Mouse (Mus musculus) liver, embryonic 16.5 days (tissue): ENCODE data around the gene Olfr288. TPM values are rescaled to one million over a fixed set of nuclear protein-coding genes. Genes with fewer than 3 reads are reported as not detected.

Experiments
- ATAC-seq: fragments of 200-750 bp; cut with Nextera tagmentation; 2 replicates; pipeline ENCODE4 v1.8.0; 2017; ENCODE audit warnings: low read depth, mild to moderate bottlenecking, moderate number of reproducible peaks, moderate library complexity
- H3K27ac ChIP-seq: fragments of 300-500 bp; sonication (generic); 2 replicates; pipeline ENCODE4 v1.5.1; 2014; ENCODE audit warnings: mild to moderate bottlenecking, low read length
- H3K27me3 ChIP-seq: fragments of 300-500 bp; sonication (generic); 2 replicates; pipeline ENCODE4 v1.6.1; 2014; ENCODE audit warnings: low read depth, low read length, mixed read lengths; ENCODE audit not compliant: control insufficient read depth, insufficient read depth
- H3K36me3 ChIP-seq: fragments of 300-500 bp; sonication (generic); 2 replicates; pipeline ENCODE4 v1.6.1; 2014; ENCODE audit warnings: mild to moderate bottlenecking; ENCODE audit not compliant: control insufficient read depth, insufficient read depth
- H3K4me1 ChIP-seq: fragments of 300-500 bp; sonication (generic); 2 replicates; pipeline ENCODE4 v1.6.1; 2014; ENCODE audit warnings: low read depth, low read length, mixed read lengths; ENCODE audit not compliant: control insufficient read depth
- H3K4me2 ChIP-seq: fragments of 300-500 bp; sonication (generic); 2 replicates; pipeline ENCODE4 v1.6.1; 2014; ENCODE audit warnings: low read depth, low read length, mixed read lengths
- H3K4me3 ChIP-seq: fragments of 300-500 bp; sonication (generic); 2 replicates; pipeline ENCODE4 v1.5.1; 2014; ENCODE audit warnings: low read depth, mild to moderate bottlenecking, low read length
- H3K9ac ChIP-seq: fragments of 300-500 bp; sonication (generic); 2 replicates; pipeline ENCODE4 v1.6.1; 2014; ENCODE audit warnings: low read depth, low read length
- H3K9me3 ChIP-seq: fragments of 300-500 bp; sonication (generic); replicated peaks from 2 replicates; pipeline ENCODE4 v1.6.1; 2016; ENCODE audit warnings: low read length; ENCODE audit not compliant: control insufficient read depth
- WGBS: fragments of 180-500 bp; shearing (Covaris S2); extraction: QIAGEN DNeasy Blood & Tissue Kit; methylation state at CpG from one replicate; pipeline ENCODE4 v1.1.7; 2014; ENCODE audit not compliant: insufficient replicate concordance; 5-methylcytosine and 5-hydroxymethylcytosine counted together
- polyA plus RNA-seq: library from polyadenylated mRNA; unstranded; fragments of >200 nt; fragmentation: Nextera tagmentation; extraction: Ambion mirVana; gene quantifications from 2 replicates; pipeline ENCODE4 v1.2.1, GENCODE M21; 2015

Olfr288 gene
- polyA plus RNA-seq, 1 experiment from 2014 or later, result not detected

DNA sequence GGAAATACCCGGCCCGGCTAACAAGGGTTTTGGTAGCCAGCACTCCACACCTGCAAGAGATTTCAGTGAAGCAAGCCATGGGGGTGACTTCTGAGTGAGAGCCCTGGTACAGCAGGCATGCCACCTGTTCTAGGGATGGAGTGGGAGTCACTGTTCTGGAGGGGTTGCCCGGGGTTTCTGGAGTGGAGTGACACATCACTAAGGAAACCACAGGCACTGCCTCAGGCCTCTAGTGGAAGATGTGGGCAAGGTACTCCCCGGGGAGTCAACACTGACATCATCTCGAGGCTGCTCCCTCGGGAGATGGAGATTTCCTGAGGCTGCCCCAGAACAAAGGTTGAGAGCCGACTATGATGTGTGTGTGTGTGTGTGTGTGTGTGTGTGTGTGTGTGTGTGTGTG is 25.0 kb downstream of the Olfr288 start:
- H3K27me3 ChIP-seq, result peaks cover 63% of the 10 kb centered on the region
- H3K4me1 ChIP-seq, result no peaks in the 10 kb centered on the region; the same call in 1 of the 2 replicates
- 23% methylated on average over 7 of the region's 7 CpGs for WGBS
- H3K9me3 ChIP-seq, result no peaks in the 10 kb centered on the region
- ATAC-seq, result no peak
- no peak overlapping the region for H3K4me3 ChIP-seq
- H3K4me2 ChIP-seq, result no peak overlapping the region
- H3K27ac ChIP-seq, result no peak overlapping the region
- H3K9ac ChIP-seq, result no peak overlapping the region
- H3K36me3 ChIP-seq, result no peaks in the 10 kb centered on the region

DNA sequence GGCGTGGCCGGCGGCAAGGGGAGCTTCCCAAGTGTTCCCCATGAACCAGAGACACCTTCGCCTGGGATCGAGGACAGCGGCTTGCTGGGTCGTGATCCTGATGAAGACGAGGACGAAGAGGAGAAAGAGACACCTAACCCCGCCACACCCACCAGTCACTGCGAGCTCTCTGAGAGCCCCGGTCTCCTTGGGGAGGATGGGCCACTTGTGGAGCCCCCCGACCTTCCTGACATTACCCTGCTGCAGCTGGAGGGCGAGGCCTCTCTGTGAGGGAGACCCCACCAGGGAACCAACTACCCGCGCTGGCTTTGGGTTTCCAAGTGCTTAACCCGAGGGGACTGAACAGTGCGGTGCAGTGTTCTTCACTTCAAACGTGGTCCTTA is 26.7 kb downstream of the Olfr288 start:
- no peak overlapping the region for H3K27ac ChIP-seq
- no peaks in the 10 kb centered on the region for H3K9me3 ChIP-seq
- no peak overlapping the region for H3K9ac ChIP-seq
- 5% methylated on average over 18 of the region's 19 CpGs for WGBS
- no peaks in the 10 kb centered on the region; the same call in 1 of the 2 replicates for H3K4me1 ChIP-seq
- H3K36me3 ChIP-seq, result no peaks in the 10 kb centered on the region
- ATAC-seq, result no peak
- peaks cover 65% of the 10 kb centered on the region for H3K27me3 ChIP-seq
- H3K4me3 ChIP-seq, result no peak overlapping the region
- H3K4me2 ChIP-seq, result no peak overlapping the region

DNA sequence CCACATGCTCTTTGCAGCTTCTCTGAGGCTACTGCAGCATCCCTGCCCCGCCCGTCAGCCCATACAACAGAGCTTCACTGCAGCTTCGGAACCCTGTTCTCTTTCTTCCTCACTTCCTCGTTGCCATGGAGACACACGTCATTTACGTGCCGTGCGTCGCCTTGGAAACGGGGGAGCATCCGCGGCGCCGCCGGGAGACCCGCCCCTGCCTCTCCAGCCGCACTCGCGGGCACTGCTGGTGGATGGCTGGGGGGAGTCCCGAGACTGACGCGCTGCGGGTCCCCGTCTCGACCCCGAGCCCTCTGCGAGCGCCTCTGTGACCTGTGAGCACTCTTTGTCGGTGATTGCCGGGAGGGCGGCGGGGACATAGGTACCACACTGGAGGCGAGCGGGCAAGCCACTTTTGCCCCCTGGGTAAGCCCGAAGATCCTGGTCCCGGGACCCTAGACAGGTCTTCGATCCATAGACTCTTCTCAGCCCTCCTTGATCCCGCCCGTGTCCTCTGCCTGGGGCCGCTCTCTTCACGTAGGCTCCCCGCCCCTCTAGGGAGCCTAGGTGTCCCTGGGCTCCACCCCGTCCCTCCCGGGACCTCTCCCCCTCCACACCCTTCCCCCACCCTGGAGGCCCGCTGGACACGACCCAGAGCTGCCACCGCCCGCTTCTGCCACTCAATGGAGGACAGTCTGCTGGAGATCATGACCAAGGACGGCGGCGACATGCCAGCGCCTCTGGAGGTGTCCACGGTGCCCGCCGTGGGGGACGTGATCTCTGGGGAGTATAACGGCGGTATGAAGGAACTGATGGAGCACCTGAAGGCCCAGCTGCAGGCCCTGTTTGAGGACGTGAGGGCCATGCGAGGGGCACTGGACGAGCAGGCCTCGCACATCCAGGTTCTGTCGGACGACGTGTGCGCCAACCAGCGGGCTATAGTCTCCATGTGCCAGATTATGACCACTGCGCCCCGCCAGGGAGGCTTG is 27.4 kb downstream of the Olfr288 start:
- H3K36me3 ChIP-seq, result no peaks in the 10 kb centered on the region
- no peak for ATAC-seq
- H3K4me1 ChIP-seq, result no peaks in the 10 kb centered on the region; the same call in 1 of the 2 replicates
- H3K27me3 ChIP-seq, result peaks cover 65% of the 10 kb centered on the region
- no peak overlapping the region for H3K4me2 ChIP-seq
- 3% methylated on average over 69 of the region's 69 CpGs for WGBS
- no peak overlapping the region for H3K27ac ChIP-seq
- H3K4me3 ChIP-seq, result no peak overlapping the region
- no peaks in the 10 kb centered on the region for H3K9me3 ChIP-seq
- H3K9ac ChIP-seq, result no peak overlapping the region

DNA sequence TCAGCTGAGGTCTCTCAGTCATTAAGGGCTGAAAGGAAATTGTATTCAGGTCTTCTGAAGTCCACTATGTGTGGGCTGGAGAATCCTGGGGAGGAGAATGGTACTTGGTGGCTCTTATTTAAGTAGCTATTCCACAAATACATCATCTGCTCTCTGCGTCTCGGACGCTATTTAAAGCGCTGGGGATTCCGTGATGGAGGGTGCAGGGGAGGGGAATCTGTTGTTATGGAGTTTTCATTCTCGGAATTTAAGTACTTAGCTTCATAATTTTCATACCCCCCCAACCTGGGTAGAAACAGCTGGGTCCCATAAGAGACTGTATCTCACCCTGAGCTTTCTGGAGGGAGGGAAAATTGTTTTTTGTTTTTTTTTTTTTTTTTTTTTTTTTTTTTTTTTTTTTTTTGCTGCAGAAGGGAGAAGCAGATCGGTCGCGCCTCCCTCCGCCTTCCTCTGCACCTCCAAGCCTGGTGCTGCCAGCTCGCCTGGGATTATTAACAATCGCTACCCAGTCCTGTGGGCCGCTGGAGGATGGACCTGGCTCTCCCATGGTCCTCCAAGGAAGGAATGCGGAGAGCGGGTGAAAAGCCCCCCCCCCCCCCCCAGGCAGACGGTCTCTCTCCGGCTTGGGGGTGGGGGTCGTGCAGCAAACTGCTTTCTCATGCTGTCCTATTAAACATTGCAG is 28.2 kb downstream of the Olfr288 start, which contains the start of gene Ccdc184:
TSS of gene Ccdc184 (plus strand) at position 196 of the 682 bp plus-strand sequence.
- Histone ChIP-seq H3K4me2 (no peak within 1 kb of the TSS), H3K27ac (no peak within 1 kb of the TSS), H3K27me3 (peaks cover 63% of the 10 kb centered on the region), H3K4me1 (no peaks in the 10 kb centered on the region; the same call in 1 of the 2 replicates), H3K4me3 (no peak within 1 kb of the TSS), H3K9ac (no peak within 1 kb of the TSS), H3K36me3 (no peaks in the 10 kb centered on the region), H3K9me3 (no peaks in the 10 kb centered on the region)
- ATAC-seq, result no peak
- 7% methylated on average over 18 of the region's 18 CpGs for WGBS

DNA sequence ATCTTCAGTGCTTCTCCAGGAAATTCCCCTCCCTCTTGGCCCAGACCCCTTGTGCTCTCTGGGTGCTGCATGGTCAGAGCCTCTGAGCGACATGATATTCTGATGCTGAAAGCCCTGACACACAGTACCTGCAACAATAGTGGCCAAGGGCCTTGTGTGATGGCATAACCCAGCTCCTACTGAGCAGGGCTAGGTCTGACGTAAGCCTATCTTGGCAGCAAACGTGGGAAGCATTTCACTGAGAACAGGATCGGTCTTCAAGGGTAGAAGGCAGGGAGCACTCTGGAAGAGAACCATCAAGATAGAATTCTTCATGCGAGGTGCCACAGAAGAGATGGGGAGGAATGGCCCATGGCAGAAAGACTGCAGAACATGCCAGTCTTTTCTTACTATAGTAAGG is 29.8 kb downstream of the Olfr288 start, which contains the start of gene Asb8:
TSS of gene Asb8 (minus strand) at position 101 of the 400 bp plus-strand sequence.
- H3K36me3 ChIP-seq, result no peaks in the 10 kb centered on the region
- H3K27ac ChIP-seq, result no peak within 1 kb of the TSS
- H3K4me2 ChIP-seq, result no peak within 1 kb of the TSS
- no peak for ATAC-seq
- no peak within 1 kb of the TSS for H3K4me3 ChIP-seq
- no peak within 1 kb of the TSS for H3K9ac ChIP-seq
- no peaks in the 10 kb centered on the region for H3K9me3 ChIP-seq
- H3K4me1 ChIP-seq, result no peaks in the 10 kb centered on the region; the same call in 1 of the 2 replicates
- peaks cover 52% of the 10 kb centered on the region for H3K27me3 ChIP-seq
- WGBS, result 67% methylated on average over 5 of the region's 5 CpGs

DNA sequence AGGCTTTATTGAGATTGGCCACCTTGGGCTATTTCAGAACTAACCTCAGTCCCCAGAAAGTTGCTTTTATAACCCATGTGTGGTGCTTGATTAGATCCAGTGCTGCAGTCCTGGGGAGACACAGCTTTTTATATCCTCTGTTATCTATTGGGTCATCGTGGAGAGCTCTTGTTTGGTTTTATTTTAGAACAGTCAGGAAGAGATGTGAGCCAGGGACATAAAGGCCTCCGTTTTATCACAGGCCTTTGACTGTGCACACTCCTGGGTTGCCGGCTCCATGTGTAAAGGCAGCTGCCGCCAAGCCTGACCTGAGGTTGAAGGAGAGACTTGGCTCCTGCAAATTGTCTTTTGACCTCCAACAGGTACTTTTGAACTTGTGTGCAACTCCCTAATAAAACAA is 32.8 kb downstream of the Olfr288 start:
- no peak for ATAC-seq
- H3K27me3 ChIP-seq, result peaks cover 22% of the 10 kb centered on the region
- H3K9me3 ChIP-seq, result no peaks in the 10 kb centered on the region
- no peak overlapping the region for H3K4me2 ChIP-seq
- H3K4me1 ChIP-seq, result no peaks in the 10 kb centered on the region; the same call in 1 of the 2 replicates
- no peak overlapping the region for H3K9ac ChIP-seq
- no peaks in the 10 kb centered on the region for H3K36me3 ChIP-seq
- H3K4me3 ChIP-seq, result no peak overlapping the region
- 43% methylated on average over 4 of the region's 4 CpGs for whole genome bisulfite sequencing
- H3K27ac ChIP-seq, result no peak overlapping the region

DNA sequence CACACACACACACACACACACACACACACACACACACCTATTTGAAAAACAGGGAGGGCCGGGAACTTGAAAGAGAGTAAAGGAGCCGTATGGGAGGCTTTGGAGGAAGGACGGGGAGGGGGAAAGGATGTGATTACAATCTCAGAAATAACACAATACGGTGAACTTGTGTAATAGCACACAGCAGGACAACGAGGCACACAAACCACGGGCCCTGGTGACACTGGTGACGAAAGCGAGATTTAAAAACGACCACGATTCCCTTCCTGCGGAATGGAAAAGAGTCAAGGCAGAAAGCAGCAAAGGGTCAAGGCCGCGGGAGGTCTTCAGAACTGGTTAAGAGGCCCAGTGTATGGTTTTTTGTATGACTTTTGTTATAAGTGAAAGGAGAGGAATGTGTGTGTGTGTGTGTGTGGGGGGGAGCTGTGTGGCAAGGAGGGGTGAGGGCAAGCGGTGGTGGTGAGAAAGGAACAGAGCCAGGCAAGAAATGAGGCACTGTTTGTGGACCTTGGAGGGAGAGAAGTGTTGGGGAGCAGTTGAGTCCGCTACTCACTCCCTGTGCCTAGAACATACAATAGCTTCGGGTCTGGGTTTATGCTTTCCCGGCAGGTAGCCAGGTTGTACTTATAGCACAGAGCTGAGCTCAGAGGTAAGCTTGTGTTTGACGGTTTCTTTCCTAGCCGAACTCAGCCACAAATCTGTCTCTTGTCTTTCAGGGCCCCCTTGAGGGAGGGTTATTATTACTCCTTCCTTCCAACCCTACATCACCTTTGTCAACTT is 34.1 kb downstream of the Olfr288 start:
- ATAC-seq, result no peak
- 52% methylated on average over 19 of the region's 19 CpGs for WGBS
- H3K27me3 ChIP-seq, result peaks cover 9% of the 10 kb centered on the region

DNA sequence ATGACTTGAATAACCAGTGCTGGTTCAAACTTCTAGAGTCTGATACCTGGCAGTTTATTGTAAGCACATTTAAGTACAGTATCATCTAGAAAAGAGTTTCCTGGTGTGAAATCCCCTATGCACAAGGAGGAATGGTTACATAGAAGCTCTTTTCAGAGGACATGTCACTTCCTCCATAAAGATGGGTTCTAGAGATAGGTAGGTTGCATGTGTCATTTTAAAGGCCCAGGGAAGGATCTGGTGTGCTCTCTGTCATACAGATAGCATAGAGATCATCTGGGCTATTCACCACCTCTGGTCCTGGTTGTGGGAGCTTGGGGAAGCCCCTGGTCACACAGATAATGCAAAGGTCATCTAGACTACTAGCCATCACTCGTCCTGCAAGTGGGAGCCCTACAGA is 38.1 kb downstream of the Olfr288 start:
- H3K9me3 ChIP-seq, result no peaks in the 10 kb centered on the region
- no peak overlapping the region for H3K27ac ChIP-seq
- no peak overlapping the region for H3K9ac ChIP-seq
- H3K4me1 ChIP-seq, result no peaks in the 10 kb centered on the region
- H3K4me3 ChIP-seq, result no peak overlapping the region
- 14% methylated on average over 1 of the region's 1 CpGs for WGBS
- no peak for ATAC-seq
- no peak overlapping the region for H3K4me2 ChIP-seq
- no peaks in the 10 kb centered on the region for H3K27me3 ChIP-seq
- no peaks in the 10 kb centered on the region for H3K36me3 ChIP-seq

More for the DNA sequence above, 34.1 kb downstream of the Olfr288 start:
- H3K9ac ChIP-seq, result no peak overlapping the region
- H3K4me2 ChIP-seq, result no peak overlapping the region
- no peaks in the 10 kb centered on the region for H3K36me3 ChIP-seq
- H3K4me3 ChIP-seq, result no peak overlapping the region
- H3K9me3 ChIP-seq, result no peaks in the 10 kb centered on the region
- no peaks in the 10 kb centered on the region for H3K4me1 ChIP-seq
- no peak overlapping the region for H3K27ac ChIP-seq
